Comparison of ENCODE assay signal across 11 mouse cellular contexts in genomic region chr5:37821111-37821601, GRCm38 (mm10). TPM values are rescaled to one million over a fixed set of nuclear protein-coding genes. Genes with fewer than 3 reads are reported as not detected.
A peak's percentile ranks its signal among the peaks of the same experiment; 100 is the strongest.
DNase-seq lines count a peak whose midpoint lies in the region; ATAC-seq lines count a peak whose summit lies in the region.
"Had no signal": no experiment of that assay in that cellular context is flagged by ENCODE, and none has a peak within 500 bp of the region (broad histone marks: within the 10 kb centered on the region; RNA-seq: fewer than 3 reads in every experiment).

No protein-coding gene starts in this region.

- H3K9me3 ChIP-seq in forebrain, embryonic 14.5 days (replicated peaks; ENCODE audit: control insufficient read depth, low read length), result no peaks in the 10 kb centered on the region
- no peaks in the 10 kb centered on the region for H3K9me3 ChIP-seq in limb, embryonic 15.5 days

- peaks cover 7% of the 10 kb centered on the region for H3K4me1 ChIP-seq in forebrain, embryonic 14.5 days (ENCODE audit: control insufficient read depth, insufficient read depth, low read length)
- peaks cover 62% of the 10 kb centered on the region for H3K4me1 ChIP-seq in limb, embryonic 15.5 days

- DNase-seq in heart, adult 11 months, result peak; percentile 88
- DNase-seq in heart, postnatal 14 days, result no peak
- DNase-seq in R1 (ENCODE audit: low read depth, low spot score), result peak; percentile 50
- no peak for DNase-seq in forebrain, embryonic 14.5 days (ENCODE audit: low spot score)
- DNase-seq in adrenal gland, postnatal 14 days, result no peak
- DNase-seq in testis, postnatal 10 days (ENCODE audit: low spot score), result no peak
- DNase-seq in lung, postnatal 36 days, result no peak
- DNase-seq: lung, adult 2 months; thymus, adult 2 months had no signal

- no peak overlapping the region for H3K9ac ChIP-seq in forebrain, embryonic 14.5 days (ENCODE audit: low read length)
- 0 out of 2 replicates have a peak overlapping the region, but pooled peaks have one; percentile 7 for H3K9ac ChIP-seq in limb, embryonic 15.5 days

- no peak overlapping the region for H3K27ac ChIP-seq in forebrain, embryonic 14.5 days (ENCODE audit: low read depth, low read length)
- peak overlapping the region; percentile 33 for H3K27ac ChIP-seq in limb, embryonic 15.5 days

- peak overlapping the region; percentile 16; the same call in 1 of the 2 replicates for H3K4me2 ChIP-seq in forebrain, embryonic 14.5 days (ENCODE audit: low read length)
- H3K4me2 ChIP-seq in limb, embryonic 15.5 days, result peak overlapping the region; percentile 90

- H3K4me3 ChIP-seq in forebrain, embryonic 14.5 days (ENCODE audit: low read depth, low read length), result 0 out of 2 replicates have a peak overlapping the region, but pooled peaks have one; percentile 6
- H3K4me3 ChIP-seq in limb, embryonic 15.5 days, result peak overlapping the region; percentile 57

- 2% methylated on average over 27 of the region's 27 CpGs for WGBS in forebrain, embryonic 14.5 days
- 5% methylated on average over 27 of the region's 27 CpGs for WGBS in limb, embryonic 15.5 days

- no peaks in the 10 kb centered on the region for H3K36me3 ChIP-seq in forebrain, embryonic 14.5 days (ENCODE audit: control insufficient read depth, insufficient read depth, low read length)
- no peaks in the 10 kb centered on the region for H3K36me3 ChIP-seq in limb, embryonic 15.5 days

- intact Hi-C loops in heart, postnatal 14 days (cut with DNase I), result no loop called here

- ATAC-seq in forebrain, embryonic 14.5 days, result no peak
- no peak for ATAC-seq in limb, embryonic 15.5 days (ENCODE audit: insufficient number of reproducible peaks, low FRiP score, low TSS enrichment, low read depth)
- ATAC-seq: intestine, postnatal 0 days had no signal

- peaks cover 85% of the 10 kb centered on the region for H3K27me3 ChIP-seq in forebrain, embryonic 14.5 days (replicated peaks; ENCODE audit: control insufficient read depth, insufficient read depth, low read length)
- H3K27me3 ChIP-seq in limb, embryonic 15.5 days, result peaks cover 92% of the 10 kb centered on the region

RNA-seq across cellular contexts. Expression of gene Msx1, which starts 3.2 kb away (rescaled TPM):
- total RNA-seq in heart, postnatal 14 days (2021), result 1 to 10 TPM; 4.6 to 5.6 TPM
- 12.5 and 16.1 TPM in 2 replicates for polyA plus RNA-seq in forebrain, embryonic 14.5 days (2014; fragmentation: Nextera tagmentation; extraction: Ambion mirVana)
- 137 and 155 TPM in 2 replicates for polyA plus RNA-seq in limb, embryonic 15.5 days (2015; fragmentation: Nextera tagmentation; extraction: Ambion mirVana)
- 1.9 and 2.1 TPM in 2 replicates for total RNA-seq in adrenal gland, postnatal 14 days (2021)

Comparison
In these comparisons a context has a peak if more than half of its experiments do, and no peak if none do; other contexts are left out.
1. DNase-seq: peak in heart, adult 11 months (single experiment) and R1 (single experiment); none in heart, postnatal 14 days (0 of 2), forebrain, embryonic 14.5 days (single experiment), adrenal gland, postnatal 14 days (single experiment), testis, postnatal 10 days (single experiment) and lung, postnatal 36 days (single experiment).